Mouse (Mus musculus): Measurements from ENCODE around the gene Rpl3. TPM values are rescaled to one million over a fixed set of nuclear protein-coding genes. Genes with fewer than 3 reads are reported as not detected.

The Rpl3 gene
- polyA plus RNA-seq, 1 experiment from 2014 or later, result 1,482 TPM

DNA sequence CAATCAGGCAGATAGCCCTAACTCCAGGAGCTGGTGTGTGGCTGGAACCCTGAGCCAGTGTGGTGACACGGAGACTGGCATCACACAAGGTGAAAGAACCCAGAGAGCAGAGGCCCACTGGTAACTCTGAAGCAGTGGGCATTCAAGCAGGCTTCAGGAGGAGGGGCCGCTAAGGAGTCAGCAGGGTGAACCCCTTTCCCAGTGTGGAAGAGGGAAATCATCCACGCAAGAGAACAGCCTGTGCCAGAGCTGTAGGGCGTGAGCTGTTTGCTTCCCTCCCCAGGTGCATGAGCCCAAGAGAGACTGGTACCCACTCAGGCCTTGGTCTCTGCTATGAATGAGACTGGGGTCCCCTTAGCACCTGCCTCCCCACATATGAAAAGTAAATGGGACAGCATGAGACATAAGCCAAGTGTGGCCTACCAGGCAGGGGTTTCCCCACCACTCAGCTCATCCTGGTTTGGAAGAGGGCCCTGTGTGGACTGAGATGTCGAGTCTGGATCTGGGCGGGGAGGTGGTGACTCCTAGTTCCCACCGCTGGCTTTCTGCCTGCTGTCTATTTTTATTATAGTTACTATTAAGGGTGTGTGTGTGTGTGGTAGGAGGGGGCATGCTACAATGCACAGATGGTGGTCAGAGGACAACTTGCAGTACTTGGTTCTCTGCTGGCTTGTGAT is 19.0 kb downstream of the Rpl3 start:
- ATAC-seq (replicated peaks; ENCODE audit: low FRiP score, low TSS enrichment, low read depth), result no peak
- 77% methylated on average over 7 of the region's 7 CpGs for WGBS
- Histone ChIP-seq H3K4me2 (ENCODE audit: low read length) (no peak overlapping the region), H3K9me3 (ENCODE audit: control insufficient read depth, low read length) (no peaks in the 10 kb centered on the region), H3K27me3 (replicated peaks; ENCODE audit: control insufficient read depth, insufficient read depth, low read length) (no peaks in the 10 kb centered on the region), H3K4me3 (ENCODE audit: low read depth, low read length) (no peak overlapping the region), H3K36me3 (ENCODE audit: control insufficient read depth, insufficient read depth, low read length) (peaks cover 12% of the 10 kb centered on the region), H3K9ac (ENCODE audit: low read length) (no peak overlapping the region), H3K4me1 (replicated peaks; ENCODE audit: control insufficient read depth, insufficient read depth, low read length) (no peaks in the 10 kb centered on the region), H3K27ac (ENCODE audit: low read depth) (no peak overlapping the region)
- no peak for DNase-seq (ENCODE audit: low spot score)

DNA sequence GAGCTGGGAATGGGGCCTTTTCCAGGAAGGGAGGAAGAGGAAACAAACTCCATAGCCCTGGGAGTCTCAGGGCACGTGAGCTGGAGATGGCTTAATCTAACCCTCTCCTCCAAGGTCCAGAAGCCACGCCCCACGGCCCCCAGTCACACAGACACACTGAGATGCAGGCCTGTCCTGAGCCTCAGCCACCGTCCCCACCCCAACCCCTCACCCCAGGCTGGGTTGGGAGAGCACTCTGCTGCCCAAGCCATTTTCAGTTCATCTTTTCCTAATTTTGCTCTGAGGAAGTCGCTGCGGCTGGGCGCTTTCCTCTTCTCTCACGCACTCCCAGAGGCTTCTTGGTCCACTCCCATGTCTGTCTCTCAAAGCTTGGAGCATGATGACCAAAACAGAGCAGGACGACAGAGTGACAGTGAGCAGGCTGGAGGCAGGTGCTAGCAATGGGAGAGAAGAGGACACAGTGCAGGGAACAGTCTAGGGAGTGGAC is 19.7 kb downstream of the Rpl3 start:
- H3K9ac ChIP-seq (ENCODE audit: low read length), result no peak overlapping the region
- no peak overlapping the region for H3K4me3 ChIP-seq (ENCODE audit: low read depth, low read length)
- DNase-seq (ENCODE audit: low spot score), result no peak
- no peaks in the 10 kb centered on the region for H3K9me3 ChIP-seq (ENCODE audit: control insufficient read depth, low read length)
- H3K27me3 ChIP-seq (replicated peaks; ENCODE audit: control insufficient read depth, insufficient read depth, low read length), result no peaks in the 10 kb centered on the region
- no peak overlapping the region for H3K4me2 ChIP-seq (ENCODE audit: low read length)
- ATAC-seq (replicated peaks; ENCODE audit: low FRiP score, low TSS enrichment, low read depth), result no peak
- H3K27ac ChIP-seq (ENCODE audit: low read depth), result no peak overlapping the region
- peaks cover 5% of the 10 kb centered on the region for H3K36me3 ChIP-seq (ENCODE audit: control insufficient read depth, insufficient read depth, low read length)
- no peaks in the 10 kb centered on the region for H3K4me1 ChIP-seq (replicated peaks; ENCODE audit: control insufficient read depth, insufficient read depth, low read length)
- 47% methylated on average over 9 of the region's 9 CpGs for WGBS

DNA sequence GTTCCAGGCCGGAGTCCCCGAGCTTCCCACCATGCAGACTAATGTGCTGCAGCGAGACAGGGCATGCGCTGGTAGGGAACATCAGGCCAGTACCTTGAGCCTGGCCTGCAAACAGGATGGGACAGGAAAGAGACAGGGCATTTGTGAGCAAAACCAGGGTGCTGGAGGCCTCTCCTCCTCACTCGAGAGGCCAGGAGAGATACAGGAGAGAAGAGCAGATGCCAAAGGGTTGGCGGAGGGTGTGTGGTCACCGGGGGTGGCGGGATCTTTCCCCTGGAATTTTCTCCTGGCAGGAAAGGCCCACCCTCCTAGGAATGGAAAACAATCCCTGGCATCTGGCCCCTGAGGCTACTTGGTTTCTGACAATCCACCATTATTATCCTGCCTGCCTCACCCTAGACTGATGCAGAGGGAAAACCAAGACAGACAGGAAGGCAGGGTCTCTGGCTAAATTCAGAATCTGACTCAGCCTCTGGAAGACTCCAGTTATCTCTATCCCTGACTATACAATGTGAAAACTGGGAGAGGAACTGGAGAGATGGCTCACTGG is 21.5 kb downstream of the Rpl3 start:
- H3K27ac ChIP-seq (ENCODE audit: low read depth), result no peak overlapping the region
- no peak for ATAC-seq (replicated peaks; ENCODE audit: low FRiP score, low TSS enrichment, low read depth)
- H3K4me3 ChIP-seq (ENCODE audit: low read depth, low read length), result no peak overlapping the region
- WGBS, result 57% methylated on average over 8 of the region's 8 CpGs
- no peaks in the 10 kb centered on the region for H3K9me3 ChIP-seq (ENCODE audit: control insufficient read depth, low read length)
- H3K9ac ChIP-seq (ENCODE audit: low read length), result no peak overlapping the region
- DNase-seq (ENCODE audit: low spot score), result no peak
- H3K27me3 ChIP-seq (replicated peaks; ENCODE audit: control insufficient read depth, insufficient read depth, low read length), result no peaks in the 10 kb centered on the region
- no peaks in the 10 kb centered on the region for H3K36me3 ChIP-seq (ENCODE audit: control insufficient read depth, insufficient read depth, low read length)
- no peaks in the 10 kb centered on the region for H3K4me1 ChIP-seq (replicated peaks; ENCODE audit: control insufficient read depth, insufficient read depth, low read length)
- H3K4me2 ChIP-seq (ENCODE audit: low read length), result no peak overlapping the region

DNA sequence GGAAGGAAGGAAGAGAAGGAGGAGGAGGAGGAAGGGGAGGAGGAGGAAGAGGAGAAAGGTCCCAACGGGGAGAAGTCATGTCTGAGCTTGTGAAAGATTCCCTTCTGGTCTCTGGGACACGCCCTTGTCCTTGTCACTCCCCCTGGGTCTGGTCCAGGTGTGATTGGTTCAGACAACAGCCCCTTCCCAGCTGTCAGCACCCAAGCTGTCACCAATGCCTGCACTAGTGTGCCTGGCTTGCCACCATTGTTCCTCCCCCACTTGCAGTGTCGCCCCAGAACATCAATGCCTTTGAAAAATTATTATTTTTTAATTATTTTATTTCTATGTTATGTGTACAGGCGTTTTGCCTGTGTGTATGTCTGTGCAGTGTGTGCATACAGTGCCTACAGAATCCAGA is 22.5 kb downstream of the Rpl3 start:
- DNase-seq (ENCODE audit: low spot score) (no peak), ATAC-seq (replicated peaks; ENCODE audit: low FRiP score, low TSS enrichment, low read depth) (no peak)
- H3K9ac ChIP-seq (ENCODE audit: low read length), result no peak overlapping the region
- no peaks in the 10 kb centered on the region for H3K9me3 ChIP-seq (ENCODE audit: control insufficient read depth, low read length)
- no peak overlapping the region for H3K4me2 ChIP-seq (ENCODE audit: low read length)
- H3K4me1 ChIP-seq (replicated peaks; ENCODE audit: control insufficient read depth, insufficient read depth, low read length), result no peaks in the 10 kb centered on the region
- WGBS, result 49% methylated on average over 4 of the region's 4 CpGs
- H3K27ac ChIP-seq (ENCODE audit: low read depth), result no peak overlapping the region
- no peaks in the 10 kb centered on the region for H3K36me3 ChIP-seq (ENCODE audit: control insufficient read depth, insufficient read depth, low read length)
- no peaks in the 10 kb centered on the region for H3K27me3 ChIP-seq (replicated peaks; ENCODE audit: control insufficient read depth, insufficient read depth, low read length)
- no peak overlapping the region for H3K4me3 ChIP-seq (ENCODE audit: low read depth, low read length)

DNA sequence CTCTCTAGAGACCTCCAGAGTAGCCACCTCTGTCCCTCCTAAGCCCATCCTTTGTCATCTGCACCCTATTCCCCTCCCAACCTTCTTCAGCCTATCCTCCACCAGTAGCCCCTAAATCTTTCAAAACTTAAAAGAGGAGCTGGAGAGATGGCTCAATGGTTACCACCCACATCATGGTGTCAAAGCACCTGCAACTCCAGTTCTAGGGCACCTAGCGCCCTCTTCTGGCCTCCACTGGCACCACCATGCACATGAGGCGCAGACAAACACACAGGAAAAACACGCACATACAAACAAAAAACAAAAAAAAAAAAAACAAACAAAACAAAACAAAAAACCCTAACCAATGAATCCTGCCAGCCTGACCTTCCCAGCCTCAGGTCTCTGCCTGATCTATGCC is 25.1 kb downstream of the Rpl3 start:
- H3K27ac ChIP-seq (ENCODE audit: low read depth), result no peak overlapping the region
- 0 out of 2 replicates have a peak, but pooled peaks cover 2% of the 10 kb centered on the region for H3K4me1 ChIP-seq (replicated peaks; ENCODE audit: control insufficient read depth, insufficient read depth, low read length)
- no peak overlapping the region for H3K4me2 ChIP-seq (ENCODE audit: low read length)
- H3K27me3 ChIP-seq (replicated peaks; ENCODE audit: control insufficient read depth, insufficient read depth, low read length), result no peaks in the 10 kb centered on the region
- 58% methylated on average over 3 of the region's 3 CpGs for WGBS
- no peak overlapping the region for H3K9ac ChIP-seq (ENCODE audit: low read length)
- no peaks in the 10 kb centered on the region for H3K36me3 ChIP-seq (ENCODE audit: control insufficient read depth, insufficient read depth, low read length)
- no peak for ATAC-seq (replicated peaks; ENCODE audit: low FRiP score, low TSS enrichment, low read depth)
- H3K9me3 ChIP-seq (ENCODE audit: control insufficient read depth, low read length), result no peaks in the 10 kb centered on the region
- H3K4me3 ChIP-seq (ENCODE audit: low read depth, low read length), result no peak overlapping the region
- no peak for DNase-seq (ENCODE audit: low spot score)

DNA sequence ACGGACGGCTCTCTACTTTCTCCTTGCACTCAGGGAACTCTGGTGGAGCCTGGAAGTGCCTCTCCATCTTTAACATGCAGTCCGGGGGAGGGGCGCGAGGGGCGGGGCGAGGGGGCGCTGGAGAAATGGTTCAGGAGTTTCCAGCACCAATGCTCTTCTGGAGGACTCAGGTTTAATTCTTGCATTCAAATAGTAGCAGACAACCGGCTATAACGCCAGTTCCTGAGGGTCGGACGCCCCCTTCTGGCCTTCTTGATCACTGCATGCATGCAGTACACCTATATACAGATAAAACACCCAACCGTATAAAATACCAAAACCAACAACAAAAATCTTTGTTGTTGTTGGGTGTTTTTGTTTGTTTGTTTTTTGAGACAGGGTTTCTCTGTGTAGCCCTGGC is 26.3 kb downstream of the Rpl3 start:
- ATAC-seq (replicated peaks; ENCODE audit: low FRiP score, low TSS enrichment, low read depth), result no peak
- Histone ChIP-seq H3K27me3 (replicated peaks; ENCODE audit: control insufficient read depth, insufficient read depth, low read length) (no peaks in the 10 kb centered on the region), H3K9ac (ENCODE audit: low read length) (no peak overlapping the region), H3K36me3 (ENCODE audit: control insufficient read depth, insufficient read depth, low read length) (no peaks in the 10 kb centered on the region), H3K27ac (ENCODE audit: low read depth) (no peak overlapping the region), H3K4me1 (replicated peaks; ENCODE audit: control insufficient read depth, insufficient read depth, low read length) (0 out of 2 replicates have a peak, but pooled peaks cover 2% of the 10 kb centered on the region), H3K9me3 (ENCODE audit: control insufficient read depth, low read length) (no peaks in the 10 kb centered on the region), H3K4me3 (ENCODE audit: low read depth, low read length) (no peak overlapping the region), H3K4me2 (ENCODE audit: low read length) (no peak overlapping the region)
- WGBS, result 12% methylated on average over 13 of the region's 13 CpGs
- DNase-seq (ENCODE audit: low spot score), result peak; percentile 71

DNA sequence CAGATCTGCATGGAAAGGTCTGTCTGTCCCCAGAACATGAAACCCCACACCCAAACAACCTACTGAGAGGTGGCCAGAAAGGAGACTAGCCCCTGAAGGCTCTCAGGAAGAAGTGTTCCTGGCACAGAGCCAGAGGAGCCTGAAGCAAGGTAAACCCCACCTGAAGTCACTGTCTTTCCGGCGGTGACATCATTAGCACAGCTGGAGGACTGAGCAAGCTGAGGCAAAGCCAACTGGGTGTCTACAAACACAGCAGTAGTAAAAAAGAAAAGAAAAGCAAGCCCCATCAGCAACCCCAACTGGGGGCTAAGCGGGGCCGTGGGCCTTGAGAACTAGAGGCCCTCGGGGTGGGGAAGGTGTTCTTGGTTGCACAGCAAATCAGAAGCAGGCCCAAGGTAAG is 26.7 kb downstream of the Rpl3 start:
- no peak overlapping the region for H3K9ac ChIP-seq (ENCODE audit: low read length)
- no peaks in the 10 kb centered on the region for H3K27me3 ChIP-seq (replicated peaks; ENCODE audit: control insufficient read depth, insufficient read depth, low read length)
- H3K9me3 ChIP-seq (ENCODE audit: control insufficient read depth, low read length), result no peaks in the 10 kb centered on the region
- ATAC-seq (replicated peaks; ENCODE audit: low FRiP score, low TSS enrichment, low read depth) (no peak), DNase-seq (ENCODE audit: low spot score) (no peak)
- no peaks in the 10 kb centered on the region for H3K36me3 ChIP-seq (ENCODE audit: control insufficient read depth, insufficient read depth, low read length)
- no peak overlapping the region for H3K4me3 ChIP-seq (ENCODE audit: low read depth, low read length)
- H3K4me2 ChIP-seq (ENCODE audit: low read length), result no peak overlapping the region
- WGBS, result 73% methylated on average over 5 of the region's 5 CpGs
- H3K27ac ChIP-seq (ENCODE audit: low read depth), result no peak overlapping the region
- H3K4me1 ChIP-seq (replicated peaks; ENCODE audit: control insufficient read depth, insufficient read depth, low read length), result 0 out of 2 replicates have a peak, but pooled peaks cover 2% of the 10 kb centered on the region

DNA sequence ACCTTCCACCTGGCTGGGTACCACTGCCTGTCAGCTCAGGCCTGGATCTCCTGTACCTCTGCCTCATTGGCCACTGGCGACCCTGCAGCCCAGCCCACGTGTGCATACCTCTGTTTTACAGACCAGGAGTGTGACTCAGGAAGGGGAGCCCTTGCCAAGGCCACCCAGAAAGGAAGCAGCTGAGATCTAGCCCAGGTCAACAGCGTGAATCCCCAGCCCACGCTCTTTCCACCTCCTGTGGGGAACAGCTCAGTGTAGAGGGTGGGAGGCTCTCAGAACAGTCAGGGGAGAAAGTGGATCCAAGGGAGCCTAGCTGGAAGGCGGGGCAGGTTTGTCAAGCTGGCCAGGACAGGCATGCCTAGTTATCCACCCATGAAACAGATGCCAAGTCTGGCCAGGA is 28.8 kb downstream of the Rpl3 start:
- Histone ChIP-seq H3K4me2 (ENCODE audit: low read length) (no peak overlapping the region), H3K4me3 (ENCODE audit: low read depth, low read length) (no peak overlapping the region), H3K4me1 (replicated peaks; ENCODE audit: control insufficient read depth, insufficient read depth, low read length) (0 out of 2 replicates have a peak, but pooled peaks cover 2% of the 10 kb centered on the region), H3K36me3 (ENCODE audit: control insufficient read depth, insufficient read depth, low read length) (no peaks in the 10 kb centered on the region), H3K9me3 (ENCODE audit: control insufficient read depth, low read length) (no peaks in the 10 kb centered on the region), H3K9ac (ENCODE audit: low read length) (no peak overlapping the region), H3K27ac (ENCODE audit: low read depth) (no peak overlapping the region), H3K27me3 (replicated peaks; ENCODE audit: control insufficient read depth, insufficient read depth, low read length) (no peaks in the 10 kb centered on the region)
- ATAC-seq (replicated peaks; ENCODE audit: low FRiP score, low TSS enrichment, low read depth) (no peak), DNase-seq (ENCODE audit: low spot score) (no peak)
- WGBS, result 48% methylated on average over 5 of the region's 5 CpGs

DNA sequence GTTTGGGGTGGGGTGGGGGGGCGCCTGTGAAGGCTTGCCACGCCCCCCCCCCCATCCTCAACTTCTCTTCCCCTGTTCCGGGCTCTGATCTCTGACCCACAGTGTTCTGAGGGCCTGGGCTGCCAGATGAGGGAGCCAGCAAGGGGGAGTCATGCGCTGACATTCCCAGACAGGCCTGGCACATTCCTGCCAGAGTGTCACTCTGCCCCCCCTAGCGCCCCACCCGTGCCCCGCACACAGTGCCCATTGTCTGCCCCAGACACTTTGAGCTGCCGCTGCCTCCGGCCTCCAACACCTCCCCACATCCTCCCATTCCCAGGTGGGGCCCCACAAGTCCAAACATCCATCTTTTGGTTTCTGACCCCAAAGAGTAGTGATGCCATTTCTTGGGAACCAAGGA is 29.3 kb downstream of the Rpl3 start:
- 66% methylated on average over 8 of the region's 9 CpGs for WGBS
- Histone ChIP-seq H3K4me2 (ENCODE audit: low read length) (no peak overlapping the region), H3K27me3 (replicated peaks; ENCODE audit: control insufficient read depth, insufficient read depth, low read length) (no peaks in the 10 kb centered on the region), H3K4me1 (replicated peaks; ENCODE audit: control insufficient read depth, insufficient read depth, low read length) (0 out of 2 replicates have a peak, but pooled peaks cover 2% of the 10 kb centered on the region), H3K9ac (ENCODE audit: low read length) (no peak overlapping the region), H3K36me3 (ENCODE audit: control insufficient read depth, insufficient read depth, low read length) (no peaks in the 10 kb centered on the region), H3K4me3 (ENCODE audit: low read depth, low read length) (no peak overlapping the region), H3K27ac (ENCODE audit: low read depth) (no peak overlapping the region), H3K9me3 (ENCODE audit: control insufficient read depth, low read length) (no peaks in the 10 kb centered on the region)
- ATAC-seq (replicated peaks; ENCODE audit: low FRiP score, low TSS enrichment, low read depth) (no peak), DNase-seq (ENCODE audit: low spot score) (no peak)
